Mouse (Mus musculus): Measurements from ENCODE around the gene Ano3. TPM values are rescaled to one million over a fixed set of nuclear protein-coding genes. Genes with fewer than 3 reads are reported as not detected.

Ano3 gene
- polyA plus RNA-seq, 1 experiment = 0.07 TPM

GRCm38 (mm10) chr2:110710055-110710720 is 240.5 kb downstream of the Ano3 start:
- TF ChIP-seq CTCF (IDR thresholded peaks at IDR 0.05; ENCODE audit: control insufficient read depth, insufficient read depth, insufficient replicate concordance, low read depth, low read length) = no peak
- no peak for TF ChIP-seq POLR2A (IDR thresholded peaks at IDR 0.05; ENCODE audit: control insufficient read depth, low read depth, low read length)
- Histone ChIP-seq H3K4me3 (ENCODE audit: control insufficient read depth, low read depth, low read length) (no peak overlapping the region), H3K4me1 (ENCODE audit: control insufficient read depth, insufficient read depth, low read length) (no peaks in the 10 kb centered on the region), H3K27ac (ENCODE audit: control insufficient read depth, insufficient read depth, low read depth, low read length) (no peak overlapping the region), H3K36me3 (ENCODE audit: control insufficient read depth, insufficient read depth, low read length) (no peaks in the 10 kb centered on the region), H3K27me3 (ENCODE audit: control insufficient read depth, insufficient read depth, low read length) (no peaks in the 10 kb centered on the region)

GRCm38 (mm10) chr2:110709436-110709835 is 241.3 kb downstream of the Ano3 start:
- Histone ChIP-seq H3K4me1 (ENCODE audit: control insufficient read depth, insufficient read depth, low read length) (no peaks in the 10 kb centered on the region), H3K4me3 (ENCODE audit: control insufficient read depth, low read depth, low read length) (no peak overlapping the region), H3K36me3 (ENCODE audit: control insufficient read depth, insufficient read depth, low read length) (no peaks in the 10 kb centered on the region), H3K27me3 (ENCODE audit: control insufficient read depth, insufficient read depth, low read length) (no peaks in the 10 kb centered on the region), H3K27ac (ENCODE audit: control insufficient read depth, insufficient read depth, low read depth, low read length) (no peak overlapping the region)
- no peak for TF ChIP-seq POLR2A (IDR thresholded peaks at IDR 0.05; ENCODE audit: control insufficient read depth, low read depth, low read length)
- no peak for TF ChIP-seq CTCF (IDR thresholded peaks at IDR 0.05; ENCODE audit: control insufficient read depth, insufficient read depth, insufficient replicate concordance, low read depth, low read length)

- H3K4me1 ChIP-seq (ENCODE audit: control insufficient read depth, insufficient read depth, low read length) = no peaks in the 10 kb centered on the region
- H3K4me3 ChIP-seq (ENCODE audit: control insufficient read depth, low read depth, low read length) = no peak overlapping the region
- H3K27ac ChIP-seq (ENCODE audit: control insufficient read depth, insufficient read depth, low read depth, low read length) = no peak overlapping the region
- TF ChIP-seq CTCF (IDR thresholded peaks at IDR 0.05; ENCODE audit: control insufficient read depth, insufficient read depth, insufficient replicate concordance, low read depth, low read length) (no peak), POLR2A (IDR thresholded peaks at IDR 0.05; ENCODE audit: control insufficient read depth, low read depth, low read length) (no peak)
- H3K36me3 ChIP-seq (ENCODE audit: control insufficient read depth, insufficient read depth, low read length) = no peaks in the 10 kb centered on the region
- no peaks in the 10 kb centered on the region for H3K27me3 ChIP-seq (ENCODE audit: control insufficient read depth, insufficient read depth, low read length)
Observed at GRCm38 (mm10) chr2:110671071-110671624, 279.6 kb downstream of the Ano3 start.

DNA sequence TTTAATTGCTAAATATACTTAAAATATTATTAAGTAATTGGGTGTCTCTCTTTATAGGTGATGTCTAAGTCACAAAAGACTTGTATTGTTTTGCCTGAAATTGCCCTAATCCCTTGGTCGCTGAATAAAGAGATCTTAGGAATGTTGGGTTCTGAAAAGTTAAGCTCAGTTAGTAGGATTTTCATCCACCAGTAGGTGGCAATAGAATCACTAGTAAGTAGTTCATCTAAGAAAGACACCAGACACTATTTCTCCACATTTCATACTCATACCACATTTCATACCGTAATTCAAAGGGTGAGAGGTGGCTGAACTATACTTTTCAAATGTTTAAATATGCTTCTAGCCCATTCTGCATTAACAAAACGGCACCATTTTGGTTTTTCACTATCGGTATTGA is 287.4 kb downstream of the Ano3 start:
- Histone ChIP-seq H3K27ac (ENCODE audit: control insufficient read depth, insufficient read depth, low read depth, low read length) (no peak overlapping the region), H3K36me3 (ENCODE audit: control insufficient read depth, insufficient read depth, low read length) (no peaks in the 10 kb centered on the region), H3K27me3 (ENCODE audit: control insufficient read depth, insufficient read depth, low read length) (no peaks in the 10 kb centered on the region), H3K4me1 (ENCODE audit: control insufficient read depth, insufficient read depth, low read length) (no peaks in the 10 kb centered on the region), H3K4me3 (ENCODE audit: control insufficient read depth, low read depth, low read length) (no peak overlapping the region)
- TF ChIP-seq POLR2A (IDR thresholded peaks at IDR 0.05; ENCODE audit: control insufficient read depth, low read depth, low read length) (no peak), CTCF (IDR thresholded peaks at IDR 0.05; ENCODE audit: control insufficient read depth, insufficient read depth, insufficient replicate concordance, low read depth, low read length) (no peak)

- no peak for TF ChIP-seq CTCF (IDR thresholded peaks at IDR 0.05; ENCODE audit: control insufficient read depth, insufficient read depth, insufficient replicate concordance, low read depth, low read length)
- no peak for TF ChIP-seq POLR2A (IDR thresholded peaks at IDR 0.05; ENCODE audit: control insufficient read depth, low read depth, low read length)
- Histone ChIP-seq H3K36me3 (ENCODE audit: control insufficient read depth, insufficient read depth, low read length) (no peaks in the 10 kb centered on the region), H3K4me3 (ENCODE audit: control insufficient read depth, low read depth, low read length) (no peak overlapping the region)
Observed at GRCm38 (mm10) chr2:110644846-110645245, 305.9 kb downstream of the Ano3 start.

GRCm38 (mm10) chr2:110644358-110644757 is 306.4 kb downstream of the Ano3 start:
- Histone ChIP-seq H3K27me3 (ENCODE audit: control insufficient read depth, insufficient read depth, low read length) (no peaks in the 10 kb centered on the region), H3K36me3 (ENCODE audit: control insufficient read depth, insufficient read depth, low read length) (no peaks in the 10 kb centered on the region), H3K27ac (ENCODE audit: control insufficient read depth, insufficient read depth, low read depth, low read length) (no peak overlapping the region), H3K4me1 (ENCODE audit: control insufficient read depth, insufficient read depth, low read length) (no peaks in the 10 kb centered on the region), H3K4me3 (ENCODE audit: control insufficient read depth, low read depth, low read length) (no peak overlapping the region)
- TF ChIP-seq CTCF (IDR thresholded peaks at IDR 0.05; ENCODE audit: control insufficient read depth, insufficient read depth, insufficient replicate concordance, low read depth, low read length) (no peak), POLR2A (IDR thresholded peaks at IDR 0.05; ENCODE audit: control insufficient read depth, low read depth, low read length) (no peak)

More at GRCm38 (mm10) chr2:110644846-110645245, 305.9 kb downstream of the Ano3 start:
- Histone ChIP-seq H3K27me3 (ENCODE audit: control insufficient read depth, insufficient read depth, low read length) (no peaks in the 10 kb centered on the region), H3K27ac (ENCODE audit: control insufficient read depth, insufficient read depth, low read depth, low read length) (no peak overlapping the region), H3K4me1 (ENCODE audit: control insufficient read depth, insufficient read depth, low read length) (no peaks in the 10 kb centered on the region)

Other genes with a start within 250 kb of the Ano3 start
- gene Muc15, start 229.6 kb downstream of the Ano3 start, polyA plus RNA-seq (2012; rRNA removed) = 0.20 and 0.25 TPM in 2 replicates
- gene Gm13941, start 155.1 kb upstream of the Ano3 start, polyA plus RNA-seq (2012; rRNA removed) = 5.6 and 8.2 TPM in 2 replicates
- 3.9 and 5.1 TPM in 2 replicates for gene Gm15130, start 202.0 kb upstream of the Ano3 start, polyA plus RNA-seq (2012; rRNA removed)

Data from testis, adult 2 months (tissue).